Mouse (Mus musculus) spleen, adult 2 months (tissue): Measurements from ENCODE around the gene Svopl.

Experiments
- CTCF ChIP-seq: fragments of 200-500 bp; IDR thresholded peaks from 2 replicates; pipeline ENCODE4 v1.5.1; 2011; ENCODE audit warnings: mild to moderate bottlenecking, inconsistent platforms; ENCODE audit not compliant: insufficient read depth, insufficient read length, insufficient replicate concordance; ENCODE audit errors: extremely low read depth
- POLR2A ChIP-seq: fragments of 200-500 bp; IDR thresholded peaks from 2 replicates; pipeline ENCODE4 v1.6.1; 2011; ENCODE audit warnings: low read depth, low read length, inconsistent platforms

GRCm38 (mm10) chr6:38007459-38007858 lies 39.3 kb downstream of the Svopl start:
- TF ChIP-seq CTCF (no peak), POLR2A (no peak)
